Mouse (Mus musculus) heart, adult 2 months (tissue): Measurements from ENCODE around the gene Trim80. TPM values are rescaled to one million over a fixed set of nuclear protein-coding genes. Genes with fewer than 3 reads are reported as not detected.
A peak's percentile ranks its signal among the peaks of the same experiment; 100 is the strongest.
"Not testable (repeated sequence)": the region's sequence is repeated elsewhere in the genome, so short reads cannot be mapped to it uniquely, and the experiment has no call there.

ENCODE experiments used
- DNase-seq, 2 experiments: peaks; one replicate each; pipeline ENCODE4 v3.0.0; 2021
- H3K27ac ChIP-seq: fragments of 200-600 bp; 2 replicates; pipeline ENCODE4 v1.8.1; 2022
- H3K27me3 ChIP-seq: fragments of 200-500 bp; 2 replicates; pipeline ENCODE4 v1.6.1; 2012; ENCODE audit warnings: mild to moderate bottlenecking, low read length, inconsistent platforms, mixed read lengths; ENCODE audit not compliant: control insufficient read depth, insufficient read depth
- H3K36me3 ChIP-seq: fragments of 200-500 bp; 2 replicates; pipeline ENCODE4 v1.6.1; 2012; ENCODE audit warnings: low read length, inconsistent platforms; ENCODE audit not compliant: control insufficient read depth, insufficient read depth
- H3K4me1 ChIP-seq: fragments of 200-500 bp; 2 replicates; pipeline ENCODE4 v1.6.1; 2011; ENCODE audit warnings: low read length; ENCODE audit not compliant: control insufficient read depth, insufficient read depth
- H3K4me3 ChIP-seq: fragments of 200-600 bp; 2 replicates; pipeline ENCODE4 v1.8.1; 2022
- H3K79me2 ChIP-seq: fragments of 200-500 bp; replicated peaks from 2 replicates; pipeline ENCODE4 v1.6.1; 2012; ENCODE audit warnings: mild to moderate bottlenecking, inconsistent platforms, low read length, moderate library complexity, mixed read lengths; ENCODE audit not compliant: control insufficient read depth, insufficient read depth
- H3K9ac ChIP-seq: fragments of 200-500 bp; 2 replicates; pipeline ENCODE4 v1.6.1; 2012; ENCODE audit warnings: low read depth, mild to moderate bottlenecking, control low read depth, inconsistent platforms, low read length, mixed read lengths
- CTCF ChIP-seq: fragments of 200-600 bp; IDR thresholded peaks from 2 replicates; pipeline ENCODE4 v1.8.1; 2022; ENCODE audit warnings: antibody characterized with exemption, mild to moderate bottlenecking, moderate library complexity
- EP300 ChIP-seq: fragments of 200-500 bp; IDR thresholded peaks from 2 replicates; pipeline ENCODE4 v1.6.1; 2011; ENCODE audit warnings: low read depth, low read length, control low read depth; ENCODE audit not compliant: insufficient read depth
- POLR2A ChIP-seq: fragments of 200-500 bp; IDR thresholded peaks from 2 replicates; pipeline ENCODE4 v1.6.1; 2011; ENCODE audit warnings: mild to moderate bottlenecking, low read depth, low read length, control low read depth; ENCODE audit not compliant: insufficient read depth
- WGBS: fragments of 180-500 bp; shearing (Covaris S2); methylation state at CpG from one replicate; pipeline ENCODE4 v1.1.7; 2018; 5-methylcytosine and 5-hydroxymethylcytosine counted together
- intact Hi-C: fragments of 180-260 bp; cut with DNase I; formaldehyde crosslinking; loops from one replicate; pipeline ENCODE4 v1.15.1; 2025
- polyA plus RNA-seq: library from polyadenylated mRNA; depleted of rRNA; stranded (reverse); fragments of >200 nt; gene quantifications from 2 replicates; pipeline ENCODE4 v1.2.3, GENCODE M21; 2012
- total RNA-seq, 2 experiments: library from RNA; stranded (reverse); gene quantifications; 2 replicates each; pipeline ENCODE4 v1.2.3; 2021

The Trim80 gene
- total and polyA plus RNA-seq, 3 experiments: 0.13 to 0.33 TPM; not detected in 1

GRCm38 (mm10) chr11:115453306-115453705, 13.0 kb downstream of the Trim80 start:
- Histone ChIP-seq H3K4me3 (no peak overlapping the region), H3K27ac (no peak overlapping the region), H3K4me1 (no peaks in the 10 kb centered on the region), H3K36me3 (no peaks in the 10 kb centered on the region), H3K79me2 (no peaks in the 10 kb centered on the region), H3K27me3 (no peaks in the 10 kb centered on the region), H3K9ac (no peak overlapping the region)
- WGBS: 54% methylated on average over 4 of the region's 4 CpGs
- TF ChIP-seq CTCF (no peak), EP300 (no peak), POLR2A (no peak)
- intact Hi-C loops: no loop called here
- DNase-seq: no peak

GRCm38 (mm10) chr11:115454822-115455221, 14.5 kb downstream of the Trim80 start:
- H3K4me3 ChIP-seq, H3K36me3 ChIP-seq, DNase-seq, intact Hi-C loops, H3K4me1 ChIP-seq, H3K79me2 ChIP-seq, H3K9ac ChIP-seq, H3K27ac ChIP-seq, H3K27me3 ChIP-seq: not testable (repeated sequence)
- 91% methylated on average over 6 of the region's 6 CpGs for whole genome bisulfite sequencing

GRCm38 (mm10) chr11:115455619-115456018, 15.3 kb downstream of the Trim80 start:
- H3K27ac ChIP-seq: no peak overlapping the region
- WGBS: 91% methylated on average over 15 of the region's 15 CpGs
- H3K9ac ChIP-seq: no peak overlapping the region
- no peak for DNase-seq
- intact Hi-C loops: no loop called here
- no peak overlapping the region for H3K4me3 ChIP-seq
- H3K4me1 ChIP-seq: no peaks in the 10 kb centered on the region
- TF ChIP-seq POLR2A (no peak), EP300 (no peak), CTCF (no peak)
- no peaks in the 10 kb centered on the region for H3K27me3 ChIP-seq
- no peaks in the 10 kb centered on the region for H3K36me3 ChIP-seq
- no peaks in the 10 kb centered on the region for H3K79me2 ChIP-seq

DNA sequence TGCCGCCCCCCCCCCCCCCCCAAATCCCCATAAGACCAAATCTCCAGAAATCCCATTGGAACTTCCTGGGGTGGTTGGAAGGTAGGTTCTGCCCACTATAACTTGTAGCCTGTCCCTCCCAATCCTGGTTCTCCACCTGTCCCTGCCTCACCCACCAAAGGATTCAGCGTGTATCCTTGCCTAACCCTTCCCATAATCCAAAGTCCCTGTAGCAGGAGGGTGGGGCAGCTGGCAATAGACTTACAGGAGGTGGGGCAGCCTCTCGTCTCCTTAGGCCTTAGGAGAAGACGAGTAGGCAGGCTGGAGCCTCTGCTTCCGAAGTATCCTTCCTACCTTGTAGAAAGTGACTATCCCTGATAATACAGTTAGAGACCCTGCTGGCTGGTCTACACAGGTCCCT, 15.8 kb downstream of the Trim80 start:
- Histone ChIP-seq H3K4me3 (no peak overlapping the region), H3K27ac (no peak overlapping the region), H3K4me1 (no peaks in the 10 kb centered on the region), H3K79me2 (no peaks in the 10 kb centered on the region), H3K27me3 (no peaks in the 10 kb centered on the region), H3K36me3 (no peaks in the 10 kb centered on the region), H3K9ac (no peak overlapping the region)
- DNase-seq: no peak
- intact Hi-C loops: no loop called here
- WGBS: 91% methylated on average over 4 of the region's 5 CpGs
- TF ChIP-seq POLR2A (no peak), EP300 (no peak), CTCF (no peak)

DNA sequence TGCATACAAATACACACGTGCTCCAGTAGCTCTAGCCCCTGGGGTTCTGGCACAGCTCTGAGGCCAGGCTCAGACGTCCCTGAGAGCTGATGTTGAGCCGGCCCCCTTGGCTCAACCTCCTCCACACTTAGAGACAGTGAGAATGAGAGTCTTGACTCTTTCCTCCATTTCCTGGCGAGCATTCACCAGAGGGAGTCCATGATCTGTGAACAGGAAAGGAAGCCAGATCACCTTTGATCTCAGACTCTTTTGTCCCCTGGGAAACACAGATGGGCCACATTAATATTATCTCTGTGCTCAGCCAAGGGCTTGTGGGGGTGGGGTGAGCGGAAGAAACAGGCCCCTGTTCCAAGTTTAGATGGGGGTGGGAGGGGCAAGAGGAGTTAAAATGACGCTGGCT, 17.1 kb downstream of the Trim80 start:
- H3K4me3 ChIP-seq: no peak overlapping the region
- no peak overlapping the region for H3K27ac ChIP-seq
- intact Hi-C loops: no loop called here
- H3K9ac ChIP-seq: no peak overlapping the region
- H3K36me3 ChIP-seq: no peaks in the 10 kb centered on the region
- 25% methylated on average over 6 of the region's 6 CpGs for WGBS
- no peak for DNase-seq
- no peaks in the 10 kb centered on the region for H3K79me2 ChIP-seq
- TF ChIP-seq EP300: no peak
- TF ChIP-seq CTCF: no peak
- no peak for TF ChIP-seq POLR2A
- no peaks in the 10 kb centered on the region for H3K4me1 ChIP-seq
- H3K27me3 ChIP-seq: no peaks in the 10 kb centered on the region

DNA sequence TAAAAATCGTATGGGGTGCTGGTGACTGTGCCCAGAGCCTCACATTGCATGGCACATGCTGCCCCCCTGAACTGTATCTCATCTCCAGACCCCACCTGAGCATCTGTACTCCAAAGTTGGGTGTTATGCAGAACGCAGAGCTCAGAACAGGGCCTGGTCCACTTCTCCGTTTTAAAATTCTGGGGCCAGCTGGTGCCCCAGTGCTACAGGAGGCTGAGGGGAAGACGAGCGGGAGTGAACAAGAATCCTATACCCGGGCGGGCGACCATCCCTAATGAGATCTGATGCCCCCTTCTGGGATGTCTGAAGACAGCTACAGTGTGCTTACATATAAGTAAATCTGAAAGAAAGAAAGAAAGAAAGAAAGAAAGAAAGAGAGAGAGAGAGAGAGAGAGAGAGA, 20.6 kb downstream of the Trim80 start:
- no peak for DNase-seq
- no peak overlapping the region for H3K9ac ChIP-seq
- H3K79me2 ChIP-seq: no peaks in the 10 kb centered on the region
- WGBS: 40% methylated on average over 8 of the region's 8 CpGs
- intact Hi-C loops: no loop called here
- no peaks in the 10 kb centered on the region for H3K4me1 ChIP-seq
- H3K4me3 ChIP-seq: no peak overlapping the region
- H3K27me3 ChIP-seq: no peaks in the 10 kb centered on the region
- H3K36me3 ChIP-seq: no peaks in the 10 kb centered on the region
- TF ChIP-seq CTCF: peak; percentile 34
- no peak for TF ChIP-seq POLR2A
- H3K27ac ChIP-seq: no peak overlapping the region

DNA sequence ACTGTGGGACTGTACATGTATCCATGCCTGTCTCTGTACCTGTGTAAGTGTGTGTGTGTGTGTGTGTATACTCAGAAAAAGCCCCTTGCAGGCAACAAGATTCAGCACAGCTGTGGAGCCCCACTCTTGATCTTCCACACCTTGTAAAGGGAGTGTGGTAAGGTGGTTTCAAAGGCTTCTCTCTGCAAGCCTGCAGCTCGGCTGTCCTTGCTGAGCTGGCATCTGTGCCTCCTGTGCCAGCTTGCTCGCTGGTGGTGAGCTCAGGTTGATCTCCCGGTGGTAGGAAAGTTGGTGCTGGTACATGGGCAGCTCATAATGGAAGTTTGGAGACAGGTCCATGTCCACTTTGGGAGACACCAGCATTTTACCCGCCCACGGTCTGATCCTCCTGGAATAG, 21.5 kb downstream of the Trim80 start:
- WGBS: 79% methylated on average over 5 of the region's 5 CpGs
- Histone ChIP-seq H3K9ac (no peak overlapping the region), H3K4me3 (no peak overlapping the region), H3K27ac (no peak overlapping the region), H3K79me2 (no peaks in the 10 kb centered on the region), H3K27me3 (no peaks in the 10 kb centered on the region), H3K36me3 (no peaks in the 10 kb centered on the region), H3K4me1 (no peaks in the 10 kb centered on the region)
- intact Hi-C loops: no loop called here
- no peak for DNase-seq
- no peak for TF ChIP-seq POLR2A
- no peak for TF ChIP-seq CTCF
- TF ChIP-seq EP300: no peak
